Mouse (Mus musculus) gastrocnemius, postnatal 25 days (tissue): ENCODE results near the gene Itsn1. TPM values are rescaled to one million over a fixed set of nuclear protein-coding genes. Genes with fewer than 3 reads are reported as not detected.

Experiments used
- DNase-seq: peaks from one replicate; pipeline ENCODE4 v3.0.0; 2022
- total RNA-seq, 2 experiments: library from RNA; stranded (reverse); gene quantifications; 1 replicate in 1 of 2; 2 replicates in 1 of 2; pipeline ENCODE4 v1.2.3; 2021

Itsn1 gene
- total RNA-seq, 2 experiments from 2014 or later = 55.3 to 60.5 TPM

DNA sequence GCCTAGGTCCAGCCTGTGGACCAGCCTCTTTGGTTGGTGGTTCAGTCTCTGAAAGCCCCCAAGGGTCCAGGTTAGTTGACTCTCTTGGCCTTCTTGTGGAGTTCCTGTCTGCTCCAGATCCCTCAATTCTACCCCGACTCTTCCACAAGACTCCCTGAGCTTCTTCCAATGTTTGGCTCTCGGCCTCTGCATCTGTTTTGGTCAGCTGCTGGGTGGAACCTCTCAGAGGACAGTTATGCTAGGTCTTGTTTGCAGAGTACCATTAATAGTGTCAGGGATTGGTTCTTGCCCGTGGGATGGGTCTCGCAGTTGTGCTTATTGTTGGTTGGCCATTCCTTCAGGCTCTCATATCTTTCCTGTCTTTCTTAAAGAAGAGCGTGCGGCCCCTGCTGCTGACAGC lies 39.5 kb downstream of the Itsn1 start:
- peak; percentile 65 for DNase-seq

- no peak for DNase-seq
Measured at GRCm38 (mm10) chr16:91769911-91770310, 40.8 kb downstream of the Itsn1 start.

GRCm38 (mm10) chr16:91770662-91771061 lies 41.6 kb downstream of the Itsn1 start:
- DNase-seq = no peak

DNA sequence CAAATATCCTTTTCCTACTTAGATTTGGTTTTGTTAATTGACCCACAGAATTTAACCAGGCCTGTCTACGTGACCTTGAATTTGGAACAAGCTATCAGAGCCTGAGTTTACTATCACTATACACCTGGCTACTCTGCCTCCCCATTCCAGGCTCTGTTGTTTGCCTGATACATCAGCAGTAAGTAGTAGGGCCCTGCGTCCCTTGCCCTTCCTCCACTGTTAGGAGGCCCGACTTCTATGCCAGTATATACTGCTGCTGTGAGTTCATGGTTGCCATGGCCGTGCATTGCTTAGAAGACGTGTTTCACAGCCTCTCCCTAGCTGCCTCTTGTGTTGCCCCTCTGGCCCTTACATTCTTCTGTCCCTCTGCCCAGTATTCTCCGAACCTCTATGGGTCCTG lies 42.3 kb downstream of the Itsn1 start:
- no peak for DNase-seq

DNA sequence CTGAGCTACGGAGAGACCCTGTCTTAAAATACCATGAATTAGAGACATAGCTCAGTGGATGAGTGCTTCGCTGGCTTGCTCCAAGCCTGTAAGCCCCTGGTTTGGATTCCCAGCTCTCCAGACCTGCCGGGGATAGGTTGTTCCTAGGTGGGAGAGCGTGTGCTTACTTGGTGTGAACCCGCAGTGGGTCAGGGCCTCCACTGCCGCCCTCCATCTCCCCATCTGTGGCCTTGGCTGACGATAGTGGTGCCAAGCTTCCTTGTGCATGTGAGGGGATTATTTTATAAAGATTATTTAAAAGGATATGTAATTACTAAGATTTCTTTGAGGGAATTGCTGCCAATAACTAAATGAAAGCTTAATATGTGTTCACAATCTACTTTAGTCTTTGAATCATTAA lies 43.5 kb downstream of the Itsn1 start:
- DNase-seq = no peak

DNA sequence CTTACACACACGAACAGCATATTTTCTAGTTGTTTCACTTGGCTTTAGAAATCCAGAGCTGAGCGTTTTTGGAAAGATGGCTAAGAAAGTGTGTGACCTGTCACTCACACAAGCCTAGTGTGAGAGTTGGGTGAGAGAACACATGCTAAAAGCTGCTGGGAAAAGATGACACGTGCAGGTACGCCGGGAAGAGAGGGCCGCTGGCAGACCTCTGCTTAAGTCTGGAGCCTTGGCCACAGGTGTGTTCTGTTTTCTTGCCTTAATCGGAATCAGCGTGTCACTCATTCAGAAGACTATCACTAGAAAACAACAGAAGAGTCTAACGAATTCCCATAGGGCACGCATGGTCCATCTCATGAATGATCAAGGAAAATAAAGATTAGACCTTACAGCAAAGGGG lies 50.5 kb downstream of the Itsn1 start:
- no peak for DNase-seq

GRCm38 (mm10) chr16:91780151-91780550 lies 51.1 kb downstream of the Itsn1 start:
- DNase-seq = no peak

DNA sequence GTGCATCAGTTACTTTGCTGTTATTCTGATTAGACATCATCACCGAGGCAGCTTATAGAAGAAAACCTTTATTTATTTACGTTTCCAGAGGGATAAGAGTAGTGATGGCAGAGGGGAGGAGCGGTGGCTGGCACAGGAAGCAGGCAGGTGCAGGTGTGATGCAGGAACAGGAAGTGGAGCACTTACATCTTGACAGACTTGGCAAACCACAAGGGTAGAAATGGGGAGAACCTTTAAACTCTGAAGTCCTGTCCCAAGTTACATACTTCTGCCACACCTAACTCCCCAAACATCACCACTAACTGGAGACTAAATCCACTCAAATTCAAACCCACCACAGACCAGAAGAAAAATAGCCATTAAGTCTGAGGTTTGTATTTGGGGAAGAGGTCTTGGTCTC lies 51.7 kb downstream of the Itsn1 start:
- no peak for DNase-seq

GRCm38 (mm10) chr16:91783191-91783590 lies 54.1 kb downstream of the Itsn1 start:
- DNase-seq = no peak

DNA sequence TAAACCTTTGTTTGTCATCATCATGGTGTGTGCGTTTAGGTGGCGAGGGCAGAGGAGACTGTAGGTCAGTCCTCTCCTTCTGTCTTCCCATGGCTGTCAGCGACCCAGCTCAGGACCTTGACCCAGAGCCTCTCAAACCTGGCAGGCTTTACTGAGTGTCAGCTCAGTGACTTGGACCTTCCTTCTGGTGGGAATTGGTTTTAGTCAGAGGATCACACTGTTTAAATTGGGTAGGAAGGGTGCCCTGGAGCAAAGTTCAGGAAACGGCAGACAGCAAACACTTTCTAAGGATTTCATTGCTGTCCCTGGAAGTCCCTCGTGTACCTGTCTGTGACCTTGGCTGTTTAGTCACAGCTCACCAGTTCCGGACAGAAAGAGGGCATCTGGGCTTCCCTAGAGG lies 55.2 kb downstream of the Itsn1 start:
- DNase-seq = no peak

DNA sequence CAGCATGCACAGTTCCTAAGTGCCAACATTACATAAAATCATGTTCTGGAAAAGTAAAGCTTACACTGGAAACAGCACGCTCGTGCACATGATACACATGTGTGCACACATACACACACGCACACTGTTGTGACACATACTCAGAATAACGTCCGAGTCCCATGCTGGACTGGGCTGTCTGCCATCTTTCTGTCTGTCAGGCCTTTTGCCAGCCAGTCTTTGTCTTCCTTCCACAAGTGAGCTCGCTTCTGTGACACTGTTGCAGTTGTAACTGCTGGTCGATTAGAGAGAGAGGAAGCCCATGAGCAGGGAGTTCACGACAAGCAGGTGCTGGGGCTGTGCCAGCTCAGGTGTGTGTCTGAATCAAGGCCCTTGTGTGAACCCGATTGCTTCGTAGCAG lies 57.3 kb downstream of the Itsn1 start:
- DNase-seq = no peak

DNA sequence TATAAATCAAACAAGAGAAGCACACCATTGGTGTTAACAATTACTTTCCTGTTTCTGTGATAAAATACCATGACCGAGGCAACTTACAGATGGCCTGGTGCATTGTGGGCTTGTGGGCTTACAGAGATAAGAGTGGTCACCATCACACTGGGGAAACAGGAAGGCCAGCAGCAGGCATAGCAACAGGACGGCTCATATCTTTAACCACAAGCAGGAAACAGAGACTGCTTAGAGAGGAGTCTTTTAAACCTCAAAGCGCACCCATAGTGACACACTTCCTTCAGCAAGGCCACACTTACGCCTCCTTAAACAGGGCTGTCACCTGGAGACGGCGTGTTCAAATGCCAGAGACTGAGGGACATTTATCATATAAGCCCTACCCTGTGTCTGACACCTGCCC lies 60.6 kb downstream of the Itsn1 start:
- DNase-seq = no peak

DNA sequence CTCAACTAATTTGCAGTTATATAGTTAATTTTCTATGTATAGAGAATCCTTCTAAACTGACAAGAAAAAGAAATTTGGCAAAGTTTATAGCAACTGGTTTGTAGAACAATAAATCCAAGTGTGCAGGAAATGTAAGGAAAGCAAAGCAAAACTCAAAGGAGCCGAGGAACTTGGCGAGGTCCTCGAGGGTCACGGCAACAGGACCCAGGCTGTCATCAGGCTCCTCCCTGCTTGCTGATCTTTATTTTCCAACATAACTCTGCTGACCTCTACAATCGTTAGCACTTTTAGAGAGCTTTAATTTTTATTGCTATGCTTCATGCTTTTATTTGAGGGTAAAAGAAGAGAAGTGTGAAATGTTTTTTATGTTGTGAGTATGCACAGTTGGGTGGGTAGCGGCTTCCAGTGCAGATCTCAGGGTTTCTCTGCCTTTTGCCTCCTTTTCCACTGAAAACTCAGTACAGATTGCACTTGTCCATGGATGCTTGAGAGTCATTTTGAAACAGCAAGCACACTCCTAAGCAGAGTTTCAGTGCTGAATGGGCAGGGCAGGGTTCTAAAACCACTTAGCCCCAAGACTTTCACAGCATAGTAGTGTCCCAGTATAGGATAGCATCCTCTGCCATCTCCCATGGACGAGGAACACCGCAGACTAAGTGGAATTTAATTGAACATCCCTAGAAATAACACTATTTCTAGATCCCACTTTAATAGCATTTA lies 63.6 kb downstream of the Itsn1 start:
- DNase-seq = no peak

DNA sequence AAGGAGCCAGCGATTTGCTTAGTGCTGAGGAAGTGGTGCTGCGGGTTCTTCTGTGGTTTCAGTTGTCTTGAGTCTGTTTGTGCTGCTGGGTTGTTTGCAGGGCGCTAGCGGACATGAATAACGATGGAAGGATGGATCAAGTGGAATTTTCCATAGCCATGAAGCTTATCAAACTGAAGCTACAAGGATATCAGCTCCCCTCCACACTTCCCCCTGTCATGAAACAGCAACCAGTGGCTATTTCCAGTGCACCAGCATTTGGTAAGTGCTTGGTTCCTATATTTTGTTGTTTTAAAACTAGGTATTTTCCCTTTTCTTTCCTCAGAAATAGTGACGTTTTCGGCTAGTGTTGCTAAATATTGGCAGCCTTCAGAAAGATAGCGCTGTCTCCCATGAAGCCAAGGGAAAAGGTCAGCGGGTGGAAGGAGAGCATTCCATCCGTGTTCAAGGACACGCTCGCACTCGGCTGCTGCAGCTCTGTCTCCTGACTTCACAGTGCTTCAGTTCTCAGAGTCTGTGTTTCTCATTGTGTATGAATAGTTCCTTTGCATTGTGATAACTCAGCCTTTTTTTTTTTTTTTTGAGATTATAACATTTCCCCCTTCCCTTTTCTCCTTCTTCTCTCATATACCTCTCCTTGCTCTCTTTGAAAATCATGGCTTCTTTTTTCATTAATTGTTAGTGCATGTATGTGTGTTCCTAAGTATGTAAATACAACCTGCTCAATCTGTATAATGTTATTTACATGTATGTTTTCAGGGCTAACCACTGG lies 64.6 kb downstream of the Itsn1 start:
- DNase-seq = no peak

DNA sequence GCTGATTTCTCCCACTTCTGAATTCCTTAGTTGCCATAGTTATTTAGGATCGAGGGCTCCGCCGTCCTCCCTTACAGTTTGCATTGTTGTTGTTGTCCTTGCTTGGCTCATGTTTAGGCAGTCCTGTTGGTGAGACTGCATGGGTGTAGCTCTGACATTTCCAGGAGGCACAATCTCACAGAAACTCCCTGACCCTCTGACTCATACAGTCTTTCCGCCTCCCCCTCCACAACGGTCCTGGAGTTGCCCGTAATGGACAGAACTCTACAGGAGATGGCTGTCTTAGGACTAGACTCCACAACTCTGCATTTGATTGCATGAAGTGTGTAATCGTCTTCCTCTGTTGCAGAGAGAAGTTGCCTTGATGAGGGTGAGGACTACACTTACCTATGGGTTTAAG lies 65.2 kb downstream of the Itsn1 start:
- DNase-seq = no peak

DNA sequence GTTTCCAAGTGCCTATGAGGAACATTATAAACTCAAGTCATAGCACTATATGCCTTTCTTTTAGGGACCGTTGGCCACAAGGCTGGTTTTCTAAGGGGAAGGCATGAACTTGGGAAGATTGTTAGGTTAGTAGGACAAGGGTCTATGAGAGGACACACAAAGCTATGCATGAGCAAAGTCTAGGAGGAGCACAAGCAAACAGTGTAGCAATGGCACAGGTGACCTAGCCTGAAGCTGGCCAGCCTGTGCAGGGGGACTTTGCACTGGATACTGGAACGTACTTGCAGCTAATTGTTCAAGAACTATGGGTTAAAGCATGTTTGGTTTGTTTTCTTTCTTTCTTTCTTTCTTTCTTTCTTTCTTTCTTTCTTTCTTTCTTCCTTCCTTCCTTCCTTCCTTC lies 66.0 kb downstream of the Itsn1 start:
- no peak for DNase-seq

- no peak for DNase-seq
Measured at GRCm38 (mm10) chr16:91795606-91796005, 66.5 kb downstream of the Itsn1 start.

DNA sequence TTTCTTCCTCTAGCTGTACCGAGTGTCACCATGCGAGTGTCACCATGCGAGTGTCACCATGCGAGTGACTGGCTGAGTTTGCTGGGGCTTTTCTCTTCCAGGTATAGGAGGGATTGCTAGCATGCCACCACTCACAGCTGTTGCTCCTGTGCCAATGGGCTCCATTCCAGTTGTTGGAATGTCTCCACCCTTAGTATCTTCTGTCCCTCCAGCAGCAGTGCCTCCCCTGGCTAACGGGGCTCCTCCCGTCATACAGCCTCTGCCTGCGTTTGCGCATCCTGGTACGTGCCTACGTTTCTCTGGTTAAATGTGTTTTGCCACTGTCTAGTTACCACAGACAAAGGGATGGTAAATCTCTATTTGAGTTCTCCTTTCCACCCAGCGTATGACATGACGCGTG lies 72.3 kb downstream of the Itsn1 start:
- peak; percentile 22 for DNase-seq

GRCm38 (mm10) chr16:91802461-91803062 lies 73.5 kb downstream of the Itsn1 start:
- peak; percentile 39 for DNase-seq

- no peak for DNase-seq
Measured at GRCm38 (mm10) chr16:91804418-91804817, 75.3 kb downstream of the Itsn1 start.

DNA sequence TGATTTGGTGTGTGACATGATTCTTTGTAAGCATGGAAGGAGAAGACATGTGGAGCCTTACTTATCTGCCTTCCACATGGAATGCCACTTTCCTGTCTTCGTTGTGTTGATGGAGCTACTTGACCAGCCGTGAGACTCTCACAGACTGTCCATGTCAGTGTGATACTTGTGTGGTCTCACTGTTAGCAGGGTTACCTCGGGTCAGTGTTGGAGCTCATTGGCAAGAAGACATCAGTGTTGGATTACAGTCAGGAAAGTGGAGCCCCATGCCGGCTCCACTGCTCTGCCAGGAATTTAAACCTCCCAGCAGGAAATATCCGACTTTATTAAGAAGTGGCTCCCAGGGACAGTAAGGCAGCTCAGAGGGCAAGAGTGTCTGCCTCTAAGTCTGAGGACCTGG lies 75.8 kb downstream of the Itsn1 start:
- DNase-seq = peak; percentile 56

DNA sequence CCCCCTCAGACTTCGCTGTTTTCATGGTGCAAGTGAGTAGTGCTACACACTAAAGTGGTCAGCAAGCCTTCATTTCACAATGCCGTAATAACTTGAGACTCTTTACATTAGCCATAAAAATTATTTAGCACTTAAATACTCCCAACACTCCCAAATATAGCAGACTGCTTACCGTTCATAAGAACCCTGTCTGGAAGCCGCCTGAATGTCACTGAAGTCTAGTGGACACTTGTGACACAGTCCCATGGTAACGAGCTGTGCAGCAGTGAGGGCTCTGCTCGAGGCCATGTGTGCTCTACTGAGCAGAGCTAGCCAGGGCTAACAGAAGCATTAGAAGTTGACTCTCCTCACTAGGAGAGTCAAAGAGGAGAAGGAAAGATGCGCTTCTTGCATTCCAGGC lies 81.2 kb downstream of the Itsn1 start:
- DNase-seq = no peak

GRCm38 (mm10) chr16:91811339-91811738 lies 82.3 kb downstream of the Itsn1 start:
- DNase-seq = no peak

- DNase-seq = no peak
Measured at GRCm38 (mm10) chr16:91811876-91812275, 82.8 kb downstream of the Itsn1 start.
